In the genomic region with DNA sequence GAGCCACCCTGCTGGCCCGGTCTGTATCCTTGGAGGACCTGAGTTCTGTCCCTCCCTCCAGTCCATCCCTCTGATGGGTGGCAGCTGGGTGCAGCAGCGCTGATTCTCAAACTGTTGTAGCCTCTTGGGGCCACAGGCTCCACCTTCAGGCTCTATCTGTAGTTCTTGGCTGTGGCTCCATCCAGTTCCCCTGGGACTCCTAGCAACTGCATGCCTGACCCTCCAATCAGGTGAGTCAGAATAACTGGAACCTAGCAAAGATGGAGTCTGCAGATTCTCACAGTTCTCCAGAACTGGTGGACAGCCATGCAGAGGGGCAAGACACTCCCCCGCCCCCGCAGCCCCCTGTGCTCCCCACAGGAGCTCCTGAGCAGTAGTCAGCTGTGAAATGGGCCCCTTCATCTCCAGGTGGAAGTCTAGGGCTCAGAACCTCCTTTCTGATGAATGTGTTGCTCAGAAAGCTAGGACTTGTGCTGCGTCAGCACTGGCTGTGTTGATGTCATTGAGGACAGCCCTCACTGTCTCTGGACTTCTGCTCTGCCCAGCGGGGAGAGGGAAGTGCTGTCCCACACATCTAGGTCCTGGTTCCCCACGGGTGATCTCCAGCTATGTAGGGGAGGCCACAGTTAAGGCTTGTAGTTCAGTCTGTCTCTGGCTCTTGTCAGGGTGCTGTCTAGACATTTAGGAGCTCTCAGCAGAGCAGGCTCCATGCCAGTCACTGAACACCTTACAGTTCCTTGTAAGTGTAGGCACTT, we compare ENCODE assay signal across 9 mouse cellular contexts. TPM values are rescaled to one million over a fixed set of nuclear protein-coding genes. Genes with fewer than 3 reads are reported as not detected.
A peak's percentile ranks its signal among the peaks of the same experiment; 100 is the strongest.
DNase-seq lines count a peak whose midpoint lies in the region; ATAC-seq and TF ChIP-seq lines count a peak whose summit lies in the region.
"Had no signal": no experiment of that assay in that cellular context is flagged by ENCODE, and none has a peak within 500 bp of the region (broad histone marks: within the 10 kb centered on the region; RNA-seq: fewer than 3 reads in every experiment).

No protein-coding gene starts in this region.

- no peak for TF ChIP-seq CTCF in C2C12 (IDR thresholded peaks at IDR 0.05; ENCODE audit: control insufficient read depth, insufficient read depth, insufficient read length)
- no peak for TF ChIP-seq CTCF in midbrain, postnatal 0 days (IDR thresholded peaks at IDR 0.05)

- H3K9me3 ChIP-seq in heart, embryonic 11.5 days (replicated peaks; ENCODE audit: control insufficient read depth, low read length): no peaks in the 10 kb centered on the region
- no peaks in the 10 kb centered on the region for H3K9me3 ChIP-seq in heart, embryonic 14.5 days (ENCODE audit: control insufficient read depth, low read length)
- no peaks in the 10 kb centered on the region for H3K9me3 ChIP-seq in midbrain, postnatal 0 days (ENCODE audit: low read length)
- H3K9me3 ChIP-seq: heart, embryonic 15.5 days had no signal

- 61% methylated on average over 7 of the region's 7 CpGs for WGBS in heart, embryonic 11.5 days (ENCODE audit: insufficient replicate concordance)
- WGBS in heart, embryonic 14.5 days: 40% methylated on average over 7 of the region's 7 CpGs
- WGBS in midbrain, postnatal 0 days: 84% methylated on average over 7 of the region's 7 CpGs

- H3K27me3 ChIP-seq in heart, embryonic 11.5 days (ENCODE audit: control insufficient read depth, insufficient read depth, low read length): no peaks in the 10 kb centered on the region
- no peaks in the 10 kb centered on the region for H3K27me3 ChIP-seq in C2C12 (ENCODE audit: control insufficient read depth, insufficient read depth, insufficient read length)
- H3K27me3 ChIP-seq in heart, embryonic 14.5 days (ENCODE audit: control insufficient read depth, insufficient read depth, low read length): no peaks in the 10 kb centered on the region
- no peaks in the 10 kb centered on the region for H3K27me3 ChIP-seq in midbrain, postnatal 0 days (ENCODE audit: insufficient read depth, low read length)
- H3K27me3 ChIP-seq: heart, embryonic 15.5 days had no signal

- H3K4me3 ChIP-seq in heart, embryonic 11.5 days (ENCODE audit: low read depth, low read length): no peak overlapping the region
- no peak overlapping the region for H3K4me3 ChIP-seq in C2C12 (ENCODE audit: insufficient read depth, poor library complexity, severe bottlenecking)
- no peak overlapping the region for H3K4me3 ChIP-seq in heart, embryonic 14.5 days (ENCODE audit: control insufficient read depth in 1 of 2, insufficient read depth in 1 of 2, low read depth in 1 of 2, low read length in 2 of 2)
- H3K4me3 ChIP-seq in midbrain, postnatal 0 days (ENCODE audit: low read depth, low read length): no peak overlapping the region
- H3K4me3 ChIP-seq: heart, embryonic 15.5 days had no signal

- no peak overlapping the region for H3K27ac ChIP-seq in heart, embryonic 11.5 days (ENCODE audit: low read depth, low read length)
- H3K27ac ChIP-seq in heart, embryonic 14.5 days (replicated peaks in 1 of 2; ENCODE audit: control insufficient read depth in 1 of 2, insufficient read depth in 1 of 2, low read depth in 2 of 2, low read length in 2 of 2): peak overlapping the region; percentile 29 to 43; a peak in 3 of 4 replicates
- H3K27ac ChIP-seq in midbrain, postnatal 0 days (ENCODE audit: low read depth, low read length): no peak overlapping the region
- H3K27ac ChIP-seq: heart, embryonic 15.5 days had no signal

- no peak overlapping the region for H3K9ac ChIP-seq in heart, embryonic 11.5 days (ENCODE audit: low read depth, low read length)
- H3K9ac ChIP-seq in heart, embryonic 14.5 days (ENCODE audit: low read length): no peak overlapping the region
- H3K9ac ChIP-seq in midbrain, postnatal 0 days (replicated peaks; ENCODE audit: low read length, poor library complexity, severe bottlenecking): no peak overlapping the region
- H3K9ac ChIP-seq: heart, embryonic 15.5 days had no signal

- no peak overlapping the region for H3K4me2 ChIP-seq in heart, embryonic 11.5 days
- H3K4me2 ChIP-seq in heart, embryonic 14.5 days (ENCODE audit: low read length): no peak overlapping the region
- no peak overlapping the region for H3K4me2 ChIP-seq in midbrain, postnatal 0 days (ENCODE audit: low read depth, low read length, poor library complexity, severe bottlenecking)
- H3K4me2 ChIP-seq: heart, embryonic 15.5 days had no signal

- H3K79me2 ChIP-seq in C2C12 (ENCODE audit: control insufficient read depth, insufficient read depth): peaks cover 3% of the 10 kb centered on the region

- H3ac ChIP-seq in C2C12 (ENCODE audit: control insufficient read depth, insufficient read length, low read depth): no peak overlapping the region

- no peak for ATAC-seq in heart, embryonic 11.5 days (replicated peaks; ENCODE audit: insufficient number of reproducible peaks, low FRiP score, low TSS enrichment)
- ATAC-seq in heart, embryonic 14.5 days (ENCODE audit: insufficient number of reproducible peaks, insufficient read depth, low FRiP score, low read depth): peak; percentile 36; the same call in 1 of the 2 replicates
- ATAC-seq in midbrain, postnatal 0 days (ENCODE audit: low FRiP score): no peak

- H3K79me3 ChIP-seq in C2C12 (ENCODE audit: low read depth): no peaks in the 10 kb centered on the region

- H3K4me1 ChIP-seq in heart, embryonic 11.5 days (ENCODE audit: control insufficient read depth, insufficient read depth, low read length): peaks cover 18% of the 10 kb centered on the region
- peaks cover 19 to 26% of the 10 kb centered on the region in 2 experiments for H3K4me1 ChIP-seq in heart, embryonic 14.5 days (ENCODE audit: control insufficient read depth in 2 of 2, insufficient read depth in 2 of 2, low read length in 2 of 2)
- no peaks in the 10 kb centered on the region for H3K4me1 ChIP-seq in midbrain, postnatal 0 days (ENCODE audit: insufficient read depth, low read length)

- DNase-seq in heart, adult 11 months: peak; percentile 97
- peak; percentile 61 to 81 for DNase-seq in kidney, postnatal 25 days
- no peak for DNase-seq in midbrain, postnatal 0 days (ENCODE audit: low spot score)
- DNase-seq in left cerebral cortex, adult 9 months (ENCODE audit: low spot score in 2 of 2): no peak
- no peak for DNase-seq in left cerebral cortex, adult 11 months (ENCODE audit: low spot score)

- no peaks in the 10 kb centered on the region for H3K36me3 ChIP-seq in heart, embryonic 11.5 days (ENCODE audit: control insufficient read depth, insufficient read depth, low read length)
- peaks cover 45% of the 10 kb centered on the region for H3K36me3 ChIP-seq in C2C12 (ENCODE audit: control insufficient read depth, insufficient read depth)
- H3K36me3 ChIP-seq in heart, embryonic 14.5 days (ENCODE audit: control insufficient read depth, insufficient read depth, low read length): no peaks in the 10 kb centered on the region
- H3K36me3 ChIP-seq in midbrain, postnatal 0 days (ENCODE audit: insufficient read depth, low read length): 0 out of 2 replicates have a peak, but pooled peaks cover 3% of the 10 kb centered on the region
- H3K36me3 ChIP-seq: heart, embryonic 15.5 days had no signal

TF ChIP-seq in C2C12, 6 proteins besides CTCF, POLR2A, EP300 and RAD21:
- TF ChIP-seq USF1 (IDR thresholded peaks at IDR 0.05; ENCODE audit: low read depth) (no peak), MYOD1 (IDR thresholded peaks at IDR 0.05; ENCODE audit: control insufficient read depth, insufficient read length, low read depth) (peak; percentile 26), FOSL1 (IDR thresholded peaks at IDR 0.05; ENCODE audit: insufficient read depth, low read length, poor library complexity, severe bottlenecking) (no peak), MYOG (IDR thresholded peaks at IDR 0.05; ENCODE audit: control insufficient read depth, extremely low read depth, insufficient read length) (no peak), CEBPB (IDR thresholded peaks at IDR 0.05; ENCODE audit: low read depth) (no peak), MAX (IDR thresholded peaks at IDR 0.05) (peak; percentile 37)

RNA-seq across cellular contexts. Expression of gene Adora2b, which starts 27.9 kb away (rescaled TPM):
- 0.58 and 0.87 TPM in 2 replicates for polyA plus RNA-seq in heart, embryonic 11.5 days (2014; fragmentation: Nextera tagmentation; extraction: Ambion mirVana)
- polyA plus RNA-seq in C2C12 (2012; fragmentation: generic; extraction: Trizol): 3.7 TPM
- polyA plus RNA-seq in heart, embryonic 14.5 days (2014; fragmentation: Nextera tagmentation; extraction: Ambion mirVana): 0.81 and 1.5 TPM in 2 replicates
- 5.9 and 6.0 TPM in 2 replicates for total RNA-seq in midbrain, postnatal 0 days (2014; rRNA removed)
- 5.8 and 7.7 TPM in 2 replicates for polyA plus RNA-seq in midbrain, postnatal 0 days (2015; fragmentation: Nextera tagmentation; extraction: Ambion mirVana)

Comparison
In these comparisons a context has a peak if more than half of its experiments do, and no peak if none do; other contexts are left out.
1. H3K27ac ChIP-seq: peak in heart, embryonic 14.5 days (2 of 2); none in heart, embryonic 11.5 days (single experiment) and midbrain, postnatal 0 days (single experiment).
2. DNase-seq: peak in heart, adult 11 months (single experiment) and kidney, postnatal 25 days (2 of 2); none in midbrain, postnatal 0 days (single experiment), left cerebral cortex, adult 9 months (0 of 2) and left cerebral cortex, adult 11 months (single experiment).